ENCODE assay signal across 50 mouse cellular contexts in genomic region chr1:170191925-170192324, GRCm38 (mm10). TPM values are rescaled to one million over a fixed set of nuclear protein-coding genes. Genes with fewer than 3 reads are reported as not detected.
"Had no signal": no experiment of that assay in that cellular context is flagged by ENCODE, and none has a peak within 500 bp of the region (broad histone marks: within the 10 kb centered on the region; RNA-seq: fewer than 3 reads in every experiment).

No protein-coding gene starts in this region.

- ATAC-seq: hindbrain, embryonic 16.5 days; hindbrain, postnatal 0 days; inflammation-experienced regulatory T-cells, adult 6 months; intestine, postnatal 0 days had no signal

- H3K4me1 ChIP-seq: heart, embryonic 15.5 days; hindbrain, embryonic 10.5 days; hindbrain, embryonic 12.5 days; hindbrain, embryonic 13.5 days; hindbrain, embryonic 15.5 days; intestine, embryonic 15.5 days had no signal

- H3K9ac ChIP-seq: heart, embryonic 12.5 days; heart, embryonic 13.5 days; heart, embryonic 15.5 days; hindbrain, embryonic 12.5 days; hindbrain, embryonic 13.5 days; hindbrain, embryonic 14.5 days; hindbrain, embryonic 15.5 days; intestine, embryonic 15.5 days; kidney, embryonic 15.5 days had no signal

- H3K27me3 ChIP-seq: heart, embryonic 12.5 days; heart, embryonic 13.5 days; heart, embryonic 15.5 days; hindbrain, embryonic 12.5 days; hindbrain, embryonic 13.5 days; hindbrain, embryonic 15.5 days; intestine, embryonic 15.5 days; kidney, embryonic 15.5 days had no signal

- H3K27ac ChIP-seq: heart, embryonic 13.5 days; heart, embryonic 15.5 days; hindbrain, embryonic 10.5 days; hindbrain, embryonic 12.5 days; hindbrain, embryonic 13.5 days; hindbrain, embryonic 14.5 days; hindbrain, embryonic 15.5 days; hindbrain, postnatal 0 days; intestine, embryonic 15.5 days; kidney, embryonic 15.5 days; kidney, postnatal 0 days; left cerebral cortex, adult 2 months had no signal

- DNase-seq: heart, postnatal 10 days; heart, postnatal 14 days; heart, postnatal 36 days; heart, postnatal 4 days; kidney, adult 11 months; kidney, adult 18-20 months; kidney, adult 2 months; kidney, adult 8-10 months; kidney, adult 9 months; kidney, postnatal 10 days; kidney, postnatal 14 days; kidney, postnatal 25 days; kidney, postnatal 36 days; kidney, postnatal 4 days; layer of hippocampus, adult 9-11 months; layer of hippocampus, postnatal 36 days had no signal

- H3K4me2 ChIP-seq: heart, embryonic 12.5 days; heart, embryonic 13.5 days; heart, embryonic 15.5 days; hindbrain, embryonic 12.5 days; hindbrain, embryonic 13.5 days; hindbrain, embryonic 14.5 days; hindbrain, embryonic 15.5 days; intestine, embryonic 15.5 days; kidney, embryonic 15.5 days had no signal

- H3K9me3 ChIP-seq: heart, embryonic 12.5 days; heart, embryonic 13.5 days; heart, embryonic 15.5 days; hindbrain, embryonic 10.5 days; hindbrain, embryonic 12.5 days; hindbrain, embryonic 13.5 days; hindbrain, embryonic 15.5 days; intestine, embryonic 15.5 days; kidney, embryonic 15.5 days had no signal

- H3K4me3 ChIP-seq: heart, embryonic 12.5 days; heart, embryonic 13.5 days; heart, embryonic 15.5 days; hindbrain, embryonic 10.5 days; hindbrain, embryonic 12.5 days; hindbrain, embryonic 13.5 days; hindbrain, embryonic 15.5 days; intestine, embryonic 15.5 days; kidney, embryonic 15.5 days; left cerebral cortex, adult 2 months had no signal

RNA-seq across cellular contexts. Expression of gene Sh2d1b2, which starts 40.6 kb away (rescaled TPM):
- total RNA-seq: heart, adult 8-10 months; heart, postnatal 10 days; heart, postnatal 14 days; heart, postnatal 25 days; heart, postnatal 36 days; heart, postnatal 4 days; hematopoietic stem cell, adult 5-6 weeks; hindbrain, postnatal 0 days; layer of hippocampus, adult 18-20 months; layer of hippocampus, adult 8-10 months; layer of hippocampus, postnatal 14 days; layer of hippocampus, postnatal 25 days; layer of hippocampus, postnatal 36 days; left cerebral cortex, adult 18-20 months; left cerebral cortex, adult 2 months; left cerebral cortex, adult 8-10 months had no signal
- polyA plus RNA-seq: heart, embryonic 12.5 days; heart, embryonic 13.5 days; heart, embryonic 14.5 days; heart, embryonic 15.5 days; heart, embryonic 16.5 days; heart, postnatal 0 days; hindbrain, embryonic 10.5 days; hindbrain, embryonic 11.5 days; hindbrain, embryonic 12.5 days; hindbrain, embryonic 13.5 days; hindbrain, embryonic 14.5 days; hindbrain, embryonic 15.5 days; hindbrain, embryonic 16.5 days; hindbrain, postnatal 0 days; inflammation-experienced regulatory T-cells, adult 6 months; intestine, embryonic 14.5 days; intestine, embryonic 15.5 days; intestine, embryonic 16.5 days; intestine, postnatal 0 days; kidney, adult 2 months; kidney, embryonic 14.5 days; kidney, embryonic 15.5 days; kidney, embryonic 16.5 days; kidney, postnatal 0 days; large intestine, adult 2 months had no signal
